Mouse (Mus musculus) thymus, postnatal 10 days (tissue): Measurements from ENCODE around the gene Mrps7.

ENCODE experiments used
- DNase-seq, 2 experiments: peaks; one replicate each; pipeline ENCODE4 v3.0.0; 2021; ENCODE audit warnings: low spot score in 2 of 2

Mrps7 gene

GRCm38 (mm10) chr11:115603476-115604303 lies at the start of gene Mrps7, which contains the start of gene Gga3:
Mrps7 (plus strand) TSS chr11:115603925.
Gga3 (minus strand) TSS chr11:115604051.
- DNase-seq: peak; percentile 83 to 90

GRCm38 (mm10) chr11:115555717-115556116 lies 48.0 kb upstream of the Mrps7 start:
- DNase-seq: no peak

GRCm38 (mm10) chr11:115563406-115563805 lies 40.3 kb upstream of the Mrps7 start:
- no peak for DNase-seq

- peak; percentile 92 to 98 for DNase-seq
Measured at GRCm38 (mm10) chr11:115564064-115564809, 39.5 kb upstream of the Mrps7 start, which contains the start of gene Nup85. Nup85 (plus strand) TSS chr11:115564434.

GRCm38 (mm10) chr11:115564961-115565360 lies 38.8 kb upstream of the Mrps7 start:
- no peak for DNase-seq

- DNase-seq: no peak
Measured at GRCm38 (mm10) chr11:115579080-115579479, 24.6 kb upstream of the Mrps7 start.

- no peak for DNase-seq
Measured at GRCm38 (mm10) chr11:115582913-115583606, 20.7 kb upstream of the Mrps7 start.

- no peak for DNase-seq
Measured at GRCm38 (mm10) chr11:115584376-115585073, 19.2 kb upstream of the Mrps7 start.

- DNase-seq: no peak
Measured at GRCm38 (mm10) chr11:115585573-115586100, 18.1 kb upstream of the Mrps7 start.

- no peak for DNase-seq
Measured at GRCm38 (mm10) chr11:115586403-115586802, 17.3 kb upstream of the Mrps7 start.

- no peak for DNase-seq
Measured at GRCm38 (mm10) chr11:115587984-115588383, 15.7 kb upstream of the Mrps7 start.

- DNase-seq: no peak
Measured at GRCm38 (mm10) chr11:115590526-115591075, 13.1 kb upstream of the Mrps7 start.

- DNase-seq: no peak
Measured at GRCm38 (mm10) chr11:115595209-115595608, 8.5 kb upstream of the Mrps7 start.

GRCm38 (mm10) chr11:115598309-115598708 lies 5.4 kb upstream of the Mrps7 start:
- DNase-seq: no peak

- no peak for DNase-seq
Measured at GRCm38 (mm10) chr11:115599722-115600121, 4.0 kb upstream of the Mrps7 start.

- DNase-seq: no peak
Measured at GRCm38 (mm10) chr11:115600743-115601142, 3.0 kb upstream of the Mrps7 start.

GRCm38 (mm10) chr11:115601174-115601573 lies 2.6 kb upstream of the Mrps7 start:
- no peak for DNase-seq

- DNase-seq: no peak
Measured at GRCm38 (mm10) chr11:115603128-115603475, 623 bp upstream of the Mrps7 start.

GRCm38 (mm10) chr11:115604304-115604696 lies 575 bp downstream of the Mrps7 start:
- DNase-seq: no peak

GRCm38 (mm10) chr11:115606733-115607132 lies 3.0 kb downstream of the Mrps7 start:
- no peak for DNase-seq
